Mouse (Mus musculus) kidney, adult 18-20 months (tissue): Measurements from ENCODE around the gene Slc8a2.
A peak's percentile ranks its signal among the peaks of the same experiment; 100 is the strongest.

Experiments
- DNase-seq: peaks from one replicate; pipeline ENCODE4 v3.0.0; 2021

Slc8a2 gene

DNA sequence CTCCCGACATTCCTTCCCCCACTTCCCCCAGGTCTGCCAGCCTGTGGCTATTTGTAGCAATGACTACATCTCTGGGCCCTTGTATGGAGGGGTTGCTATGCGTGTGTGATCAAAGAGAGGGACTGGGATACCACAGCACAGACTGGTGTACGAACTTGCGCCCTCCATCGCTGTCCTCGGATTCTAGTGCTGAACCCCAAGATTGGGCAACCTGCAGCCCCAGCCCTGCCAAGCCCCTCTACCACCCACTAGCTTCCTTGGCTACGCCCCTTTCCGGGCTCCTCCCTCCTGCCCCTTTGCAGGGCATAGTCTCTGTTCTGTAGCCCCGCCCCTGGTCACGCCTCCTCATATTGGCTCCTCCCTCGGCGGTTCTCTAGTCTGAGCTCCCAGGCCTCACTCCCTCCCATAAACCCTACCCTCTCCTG is at the start of gene Slc8a2:
Slc8a2 (plus strand) TSS at position 406 of the 425 bp plus-strand sequence.
- peak; percentile 60 for DNase-seq

GRCm38 (mm10) chr7:16079947-16080346 is 49.7 kb upstream of the Slc8a2 start:
- no peak for DNase-seq

DNA sequence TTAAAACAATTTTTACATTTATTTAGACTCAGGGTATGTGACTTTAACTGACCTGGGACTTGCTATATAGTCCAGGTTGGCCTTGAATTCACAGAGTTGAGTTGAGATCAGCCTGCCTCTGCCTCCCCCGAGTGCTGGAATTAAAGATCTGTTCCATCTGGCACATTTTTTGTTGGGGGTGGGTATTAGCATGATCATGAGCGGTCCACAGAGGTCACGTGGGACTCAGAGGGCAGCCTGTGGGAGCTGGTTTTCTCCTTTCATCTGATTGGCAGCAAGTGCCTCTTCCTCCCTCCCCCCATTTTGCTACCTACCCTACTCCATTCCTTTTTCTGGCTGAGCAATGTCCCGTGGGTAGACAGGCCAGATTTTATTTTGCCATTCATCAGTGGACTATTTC is 49.0 kb upstream of the Slc8a2 start:
- DNase-seq = no peak

- DNase-seq = no peak
Observed at GRCm38 (mm10) chr7:16083361-16083760, 46.3 kb upstream of the Slc8a2 start.

GRCm38 (mm10) chr7:16087587-16087986 is 42.0 kb upstream of the Slc8a2 start:
- DNase-seq = no peak

GRCm38 (mm10) chr7:16094592-16094991 is 35.0 kb upstream of the Slc8a2 start:
- DNase-seq = no peak

DNA sequence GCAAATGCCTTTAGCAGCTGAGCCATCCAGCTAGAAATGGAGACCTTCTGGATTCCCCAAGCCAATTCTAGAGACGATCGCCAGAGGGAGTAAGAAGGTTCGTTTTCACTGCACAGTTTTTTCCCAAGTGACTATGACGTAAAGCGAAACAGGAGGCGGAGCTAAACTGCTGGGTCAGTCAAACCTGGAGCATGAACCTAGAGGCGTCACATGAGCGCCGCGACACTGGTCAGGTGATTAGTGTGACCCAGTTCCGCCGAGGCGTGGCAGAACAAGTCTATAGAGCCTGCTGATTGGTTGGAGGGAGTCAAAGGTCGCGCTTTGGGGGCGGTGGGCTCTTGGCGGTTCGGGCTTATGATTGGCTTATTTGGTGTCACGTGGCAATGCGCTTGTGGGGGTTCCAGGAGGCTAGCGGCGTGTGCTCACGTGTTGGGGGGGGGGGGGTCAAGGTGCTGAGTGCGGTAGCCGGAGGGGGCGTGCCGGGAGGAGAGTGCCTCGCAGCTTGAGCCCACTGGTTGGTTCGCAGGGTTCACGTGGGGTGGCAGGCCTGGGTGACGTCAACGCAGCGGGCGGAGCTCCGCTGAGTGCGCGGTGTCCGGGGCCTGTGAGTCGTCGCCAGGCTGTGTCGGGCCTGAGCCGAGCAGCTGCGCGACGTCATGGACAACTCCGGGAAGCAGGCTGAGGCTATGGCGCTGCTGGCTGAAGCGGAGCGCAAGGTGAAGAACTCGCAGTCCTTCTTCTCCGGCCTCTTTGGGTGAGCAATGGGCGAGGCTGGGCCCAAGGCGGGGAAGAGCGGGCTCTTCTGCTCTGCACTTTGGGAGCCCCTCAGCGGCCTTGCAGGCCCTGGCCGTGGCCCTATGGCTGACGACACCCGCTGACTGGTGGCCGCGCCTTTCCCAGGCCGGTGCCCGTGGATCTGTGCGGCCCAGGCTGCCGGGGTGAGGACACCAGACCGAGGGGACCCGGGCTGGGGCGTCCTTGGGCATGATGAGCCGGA is 31.3 kb upstream of the Slc8a2 start, which contains the start of gene Napa:
Napa (plus strand) TSS at position 438 of the 997 bp plus-strand sequence.
- peak; percentile 99 for DNase-seq

DNA sequence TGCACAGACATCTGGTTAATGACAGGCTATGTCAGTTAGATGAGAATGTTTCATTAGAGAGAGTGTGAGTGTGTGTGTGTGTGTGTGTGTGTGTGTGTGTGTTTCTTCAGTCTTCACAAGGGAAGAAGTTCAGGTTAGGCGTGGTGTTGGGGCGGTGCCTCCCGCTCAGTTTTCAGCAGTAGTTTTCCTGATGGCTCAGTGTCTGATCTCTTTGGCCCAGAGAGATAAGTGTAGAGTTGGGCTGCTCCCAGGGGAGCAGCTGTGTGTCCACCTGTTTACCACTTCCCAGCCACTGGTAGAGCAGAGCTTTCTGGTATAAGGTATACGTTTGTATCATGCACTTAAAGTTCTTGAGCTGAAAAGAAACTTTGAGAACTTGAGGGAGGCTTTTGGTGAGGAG is 29.7 kb upstream of the Slc8a2 start:
- no peak for DNase-seq

DNA sequence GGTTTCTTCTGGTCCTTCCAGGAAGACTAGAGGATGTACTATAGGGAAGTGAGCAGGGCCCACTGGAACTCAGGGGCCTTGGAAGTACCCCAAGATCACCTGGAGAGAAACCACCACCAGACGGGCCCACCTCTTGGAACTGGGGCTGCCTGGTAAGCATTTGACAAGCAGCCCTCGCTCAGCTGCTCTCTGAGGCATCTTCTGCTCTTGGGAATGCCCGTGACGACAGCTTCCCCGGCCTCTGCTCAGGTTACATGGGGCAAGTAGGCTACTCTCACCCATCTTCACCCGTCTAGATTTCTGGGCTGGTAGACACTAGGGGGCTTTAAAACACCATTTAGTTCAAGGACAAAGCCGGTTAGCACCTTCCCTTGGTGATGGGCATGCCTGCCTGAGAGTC is 28.5 kb upstream of the Slc8a2 start:
- no peak for DNase-seq

GRCm38 (mm10) chr7:16101726-16102475 is 27.7 kb upstream of the Slc8a2 start:
- no peak for DNase-seq

- no peak for DNase-seq
Observed at GRCm38 (mm10) chr7:16102686-16103226, 26.9 kb upstream of the Slc8a2 start.

DNA sequence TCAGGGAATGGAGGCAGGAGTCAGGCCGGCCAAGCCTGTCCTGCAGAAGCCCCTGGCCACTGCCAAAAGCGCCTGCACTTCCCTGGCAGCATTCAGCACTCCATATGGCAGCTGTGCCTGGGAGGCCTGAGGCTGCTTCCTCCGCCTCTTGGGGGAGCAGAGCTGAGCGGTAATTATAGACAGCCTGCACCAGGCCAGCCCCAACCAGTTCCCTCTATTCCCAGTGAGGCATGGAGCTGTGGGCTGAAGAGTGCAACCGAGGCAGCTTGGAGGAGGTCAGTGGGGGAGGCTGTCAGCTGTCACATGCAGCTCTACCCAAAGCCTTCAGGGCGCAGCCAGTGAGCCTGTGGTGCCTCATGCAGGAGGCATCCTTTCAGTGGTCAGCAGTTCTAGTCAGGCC is 25.9 kb upstream of the Slc8a2 start:
- no peak for DNase-seq

DNA sequence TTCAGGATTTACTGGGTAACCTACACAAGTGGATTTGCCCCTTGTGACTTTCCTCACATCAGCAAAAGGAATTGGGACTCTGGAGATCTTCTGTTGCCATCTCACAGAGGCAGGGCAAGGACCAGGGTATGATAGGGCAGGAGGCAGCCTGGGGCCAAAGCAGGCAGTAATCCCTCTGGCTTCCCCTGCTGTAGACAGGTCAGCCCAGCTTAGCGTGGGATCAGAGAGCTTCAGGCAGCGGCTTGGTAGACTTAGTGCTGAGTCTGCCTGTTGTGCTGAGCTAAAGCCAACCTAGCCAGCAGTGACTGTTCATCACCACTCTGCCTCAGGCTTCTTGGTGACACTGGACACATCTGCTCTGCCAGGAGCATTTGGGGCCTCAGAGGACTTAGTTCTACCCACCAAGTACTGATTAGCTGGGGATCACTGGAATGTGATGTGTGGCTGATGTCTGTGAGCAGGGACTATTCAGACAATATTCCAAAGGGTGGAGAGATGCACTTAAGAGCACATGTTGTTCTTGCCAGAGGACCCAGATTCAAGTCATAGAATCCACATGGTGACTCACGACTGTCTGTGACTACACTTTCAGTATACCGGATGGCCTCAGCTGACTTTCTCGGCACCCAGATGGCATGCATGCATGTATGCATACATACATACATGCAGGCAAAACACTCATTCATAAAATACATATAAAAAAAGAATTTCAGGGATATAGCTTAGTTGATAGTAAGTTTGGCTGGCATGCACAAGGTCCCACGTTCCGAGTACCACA is 24.8 kb upstream of the Slc8a2 start:
- DNase-seq = no peak

GRCm38 (mm10) chr7:16108886-16109542 is 20.6 kb upstream of the Slc8a2 start:
- DNase-seq = no peak

DNA sequence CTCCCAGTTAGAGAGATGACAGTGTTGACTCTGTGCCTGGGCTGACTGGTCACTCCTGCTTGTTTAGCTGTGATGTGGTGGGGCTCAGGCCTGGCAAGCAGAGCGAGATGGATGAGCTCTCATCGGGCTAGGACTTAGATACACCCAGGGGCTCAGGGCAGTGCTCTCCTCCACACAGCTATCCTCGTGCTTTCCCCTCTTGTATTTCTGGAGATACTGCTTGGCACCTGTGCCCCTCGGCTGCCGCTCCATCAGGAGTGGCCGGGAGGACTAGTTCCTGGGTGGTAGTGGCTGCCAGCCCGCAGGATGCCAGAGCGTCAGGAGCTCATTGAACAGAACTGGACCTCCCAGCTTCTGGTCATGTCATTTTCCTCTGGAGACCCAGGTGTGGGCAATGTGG is 19.5 kb upstream of the Slc8a2 start:
- no peak for DNase-seq

DNA sequence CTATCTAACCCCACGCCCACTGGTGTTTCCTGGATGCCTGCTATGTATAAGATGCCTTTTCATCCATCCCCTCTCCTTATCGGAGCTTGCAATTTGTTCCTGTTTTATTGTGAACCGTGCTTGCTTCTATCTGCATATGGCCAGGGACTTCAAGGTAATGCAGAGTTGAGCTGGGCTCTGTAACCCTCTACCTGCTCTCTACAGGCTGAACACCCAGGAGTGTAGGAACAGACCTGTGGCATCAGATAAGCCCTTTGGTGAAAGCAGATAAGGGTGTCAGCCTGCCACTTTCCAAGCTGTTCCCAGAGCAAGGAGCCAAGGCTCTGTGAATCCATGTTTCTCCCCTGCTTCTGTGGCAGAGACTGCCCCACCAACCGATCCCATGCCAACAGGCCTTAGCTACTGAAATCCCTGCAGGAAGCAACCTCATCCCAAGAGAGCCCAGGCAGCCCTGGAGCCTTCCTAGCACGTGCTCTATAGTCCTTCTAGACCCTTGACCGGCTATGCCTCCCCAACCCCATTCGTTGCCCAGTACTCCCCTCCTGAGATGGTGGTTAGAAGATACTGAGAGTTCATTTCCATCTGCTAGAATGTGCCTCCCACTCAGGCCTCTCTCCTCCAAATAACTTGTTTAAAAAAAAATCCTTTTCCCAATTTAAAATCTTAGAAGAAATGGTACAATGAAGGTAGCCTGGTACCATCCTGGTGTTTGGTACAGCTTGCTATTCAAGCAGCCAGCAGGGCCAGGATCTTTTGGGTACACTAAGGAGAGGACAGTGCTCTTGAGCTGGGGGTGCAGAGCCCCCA is 18.1 kb upstream of the Slc8a2 start:
- DNase-seq = no peak

DNA sequence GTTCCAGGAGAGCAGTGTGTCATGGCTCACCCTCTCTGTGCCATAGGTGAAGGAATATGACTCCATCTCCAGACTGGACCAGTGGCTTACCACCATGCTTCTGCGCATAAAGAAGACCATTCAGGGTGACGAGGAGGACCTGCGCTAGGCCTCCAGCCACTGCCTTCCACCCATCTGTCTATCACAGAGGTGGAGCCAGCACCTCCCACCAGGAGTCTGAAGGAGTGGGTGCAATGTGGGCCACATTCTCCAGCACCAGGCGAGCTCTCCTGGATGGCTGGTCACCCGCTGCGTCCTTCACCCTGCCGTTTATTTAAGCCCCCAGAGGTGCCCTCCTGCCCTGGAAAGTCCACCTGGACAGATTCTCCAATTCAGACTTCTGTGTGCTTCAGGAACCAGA is 13.2 kb upstream of the Slc8a2 start:
- no peak for DNase-seq

DNA sequence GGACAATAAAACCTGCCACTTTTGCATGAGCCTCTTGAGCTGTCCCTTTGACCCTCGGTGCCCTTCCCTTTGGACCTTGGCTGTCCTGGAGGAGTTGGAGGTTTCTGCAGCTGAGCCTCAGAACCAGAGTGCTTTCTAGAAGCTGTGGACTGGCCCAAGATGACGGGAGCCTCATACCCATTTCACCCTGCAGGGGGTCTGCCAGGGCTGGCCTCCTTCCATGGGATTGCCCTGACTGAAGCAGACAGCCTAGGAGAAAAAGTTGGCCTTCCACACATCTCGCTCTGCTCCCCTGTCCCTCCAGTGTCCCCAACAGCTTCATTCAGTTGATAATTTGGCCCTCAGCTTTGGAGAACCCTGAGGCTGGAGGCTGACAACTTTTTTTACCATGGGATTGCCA is 12.5 kb upstream of the Slc8a2 start:
- DNase-seq = no peak

- peak; percentile 94 for DNase-seq
Observed at GRCm38 (mm10) chr7:16119569-16120261, 9.9 kb upstream of the Slc8a2 start, which contains the start of gene Kptn. Kptn (plus strand) TSS chr7:16119895.

DNA sequence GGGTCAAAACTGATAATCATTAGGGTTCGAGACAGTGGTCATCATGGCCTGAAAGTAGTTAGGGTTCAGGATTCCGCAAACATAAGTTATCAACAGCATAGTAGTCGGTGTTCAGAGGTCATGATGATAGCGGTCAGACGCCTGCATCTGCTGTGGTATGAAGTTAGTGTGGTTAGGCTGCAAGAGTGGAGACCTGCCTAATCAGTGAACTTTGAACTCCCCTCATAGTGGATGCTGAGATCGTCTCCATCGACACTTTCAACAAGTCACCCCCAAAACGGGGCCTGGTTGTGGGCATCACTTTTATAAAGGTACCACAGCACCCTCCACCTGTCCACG is 9.4 kb upstream of the Slc8a2 start:
- no peak for DNase-seq

DNA sequence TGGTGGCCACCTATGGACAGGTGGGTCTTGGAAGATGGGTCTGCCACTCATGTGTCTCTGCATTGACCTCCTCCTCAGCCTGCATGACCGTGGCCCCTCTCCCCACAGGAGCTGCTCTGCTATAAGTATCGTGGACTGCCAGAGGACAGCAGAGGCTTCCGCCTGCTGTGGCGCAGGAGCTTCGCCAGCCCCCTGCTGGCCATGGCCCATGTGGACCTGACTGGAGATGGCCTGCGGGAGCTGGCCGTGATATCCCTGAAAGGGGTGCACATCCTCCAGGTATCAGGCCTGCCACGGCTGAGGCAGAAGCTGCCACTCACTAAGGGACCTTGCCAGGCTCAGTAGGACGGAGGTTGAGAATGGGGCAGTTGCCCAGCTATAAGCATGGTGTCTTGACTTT is 3.8 kb upstream of the Slc8a2 start:
- DNase-seq = no peak
